Mouse (Mus musculus) megakaryocyte, embryonic 14.5 days (primary cell): Measurements from ENCODE around the gene Dusp12. TPM values are rescaled to one million over a fixed set of nuclear protein-coding genes. Genes with fewer than 3 reads are reported as not detected.

Experiments
- H3K27me3 ChIP-seq: replicated peaks from 2 replicates; pipeline ENCODE3; 2012; ENCODE audit warnings: inconsistent platforms
- H3K36me3 ChIP-seq: replicated peaks from 2 replicates; pipeline ENCODE3; 2012; ENCODE audit warnings: low read length, inconsistent platforms, mixed read lengths
- H3K4me1 ChIP-seq: 2 replicates; pipeline ENCODE4 v1.6.1; 2012; ENCODE audit warnings: inconsistent platforms
- H3K4me3 ChIP-seq: replicated peaks from 2 replicates; pipeline ENCODE3; 2012; ENCODE audit warnings: moderate library complexity, mild to moderate bottlenecking, inconsistent platforms
- H3K9me3 ChIP-seq: 2 replicates; pipeline ENCODE4 v1.6.1; 2012; ENCODE audit warnings: inconsistent platforms
- FLI1 ChIP-seq: IDR thresholded peaks from 2 replicates; pipeline ENCODE4 v1.6.1; 2012; ENCODE audit warnings: low read length, inconsistent platforms, mixed read lengths
- GATA1 ChIP-seq: IDR thresholded peaks from 3 replicates; pipeline ENCODE4 v1.6.1; 2012; ENCODE audit warnings: mixed read lengths, low read length, inconsistent platforms, borderline replicate concordance
- polyA plus RNA-seq: library from polyadenylated mRNA; stranded (reverse); fragments of >175 nt; gene quantifications from 2 replicates; pipeline ENCODE4 v1.2.3, GENCODE M21; 2012; ENCODE audit warnings: low replicate concordance; ENCODE audit not compliant: insufficient read depth

Dusp12 gene
- polyA plus RNA-seq, 1 experiment, result 7.6 TPM

DNA sequence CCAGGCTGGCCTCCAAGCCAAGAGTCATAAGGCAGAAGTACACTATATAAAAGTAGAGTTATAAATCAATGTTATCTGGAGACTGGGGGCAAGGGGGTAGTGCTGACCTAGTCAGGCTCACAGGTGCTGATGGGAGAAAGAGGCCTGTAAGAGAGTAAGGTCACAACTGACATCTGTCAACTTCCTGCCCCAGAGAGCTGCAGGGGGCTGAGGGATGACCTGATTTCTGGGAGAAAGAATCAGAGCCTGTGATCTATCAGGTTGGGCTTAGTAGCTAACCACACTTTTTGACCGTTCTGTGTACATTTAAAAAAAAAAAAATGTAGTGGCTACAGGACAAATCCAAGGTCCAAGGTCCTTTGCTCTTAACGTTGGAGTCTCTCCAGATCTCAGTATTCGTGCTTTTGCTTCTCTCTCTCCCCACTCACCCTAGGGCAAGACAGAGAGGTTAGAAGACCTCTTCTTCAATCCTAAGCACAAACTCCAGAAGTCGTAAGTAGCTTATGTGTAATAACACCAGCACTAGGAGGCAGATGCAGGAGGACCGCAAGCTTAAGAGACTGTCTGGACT lies 2.3 kb downstream of the Dusp12 start:
- Histone ChIP-seq H3K4me3 (no peak overlapping the region), H3K27me3 (no peaks in the 10 kb centered on the region), H3K36me3 (peaks cover 32% of the 10 kb centered on the region), H3K4me1 (peaks cover 11% of the 10 kb centered on the region), H3K9me3 (0 out of 2 replicates have a peak, but pooled peaks cover under 1% of the 10 kb centered on the region)
- TF ChIP-seq FLI1 (no peak), GATA1 (no peak)

DNA sequence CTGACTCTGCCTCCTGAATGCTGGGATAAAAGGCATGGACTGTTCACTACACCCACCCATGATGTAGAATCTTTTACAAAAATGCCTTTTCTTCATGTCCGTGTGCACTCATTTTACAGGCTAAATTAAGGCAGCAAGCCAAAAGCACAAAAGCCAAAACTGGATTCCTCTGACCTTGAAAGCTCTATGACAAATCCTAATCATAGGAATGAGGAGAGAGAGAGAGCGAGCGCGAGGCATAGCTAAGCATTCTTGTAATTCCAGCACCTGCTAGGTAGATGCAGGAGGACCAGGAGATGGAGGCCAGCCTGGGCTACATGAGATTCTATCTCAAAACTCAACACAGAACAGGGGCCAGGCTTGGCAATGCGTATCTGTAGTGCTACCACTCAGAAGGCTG lies 8.4 kb downstream of the Dusp12 start:
- Histone ChIP-seq H3K9me3 (no peaks in the 10 kb centered on the region), H3K27me3 (no peaks in the 10 kb centered on the region), H3K36me3 (peaks cover 70% of the 10 kb centered on the region), H3K4me3 (no peak overlapping the region), H3K4me1 (peaks cover 6% of the 10 kb centered on the region; the same call in 1 of the 2 replicates)
- TF ChIP-seq GATA1 (no peak), FLI1 (no peak)

DNA sequence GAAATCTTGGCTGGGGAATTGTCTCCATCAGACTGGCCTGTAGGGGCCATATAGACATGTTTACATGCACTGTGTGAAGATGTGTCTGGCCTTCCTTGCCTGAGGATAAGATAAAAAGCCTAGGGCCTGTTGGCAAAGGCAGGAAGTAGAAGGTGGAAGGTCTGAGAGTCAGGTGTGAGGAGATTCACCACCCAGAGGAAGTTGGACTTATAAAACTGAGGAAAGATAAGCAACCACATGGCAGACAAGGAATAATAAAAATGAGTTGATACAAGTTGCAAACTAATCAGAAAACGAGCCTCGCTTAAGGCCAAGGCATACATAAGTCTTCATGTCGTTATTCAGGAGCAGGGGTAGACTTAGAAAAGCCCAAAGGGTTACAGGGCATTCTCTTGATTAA lies 9.7 kb downstream of the Dusp12 start:
- H3K4me3 ChIP-seq, result no peak overlapping the region
- H3K36me3 ChIP-seq, result peaks cover 68% of the 10 kb centered on the region
- H3K27me3 ChIP-seq, result no peaks in the 10 kb centered on the region
- no peaks in the 10 kb centered on the region for H3K9me3 ChIP-seq
- TF ChIP-seq FLI1 (no peak), GATA1 (no peak)
- peaks cover 10% of the 10 kb centered on the region; the same call in 1 of the 2 replicates for H3K4me1 ChIP-seq

DNA sequence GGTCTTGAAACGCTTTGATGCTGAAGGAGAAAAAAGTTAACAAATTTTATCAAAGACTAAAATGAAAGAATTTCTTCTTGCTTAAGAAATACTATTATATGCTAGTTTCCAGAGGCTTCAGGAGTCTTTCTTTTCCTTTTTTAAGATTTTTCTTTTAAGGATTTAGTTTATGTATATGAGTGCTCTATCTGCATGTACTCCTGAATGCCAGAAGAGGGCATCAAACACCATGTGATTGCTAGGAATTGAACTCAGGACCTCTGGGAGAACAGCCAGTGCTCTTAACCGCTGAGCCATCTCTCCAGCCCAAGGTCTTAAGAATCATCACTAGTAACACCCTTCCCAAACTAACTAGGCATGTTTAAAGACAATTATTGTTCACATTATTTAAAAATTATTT lies 13.4 kb downstream of the Dusp12 start:
- H3K36me3 ChIP-seq, result peaks cover 46% of the 10 kb centered on the region
- H3K27me3 ChIP-seq, result no peaks in the 10 kb centered on the region
- H3K9me3 ChIP-seq, result no peaks in the 10 kb centered on the region
- peaks cover 18% of the 10 kb centered on the region for H3K4me1 ChIP-seq
- TF ChIP-seq FLI1 (no peak), GATA1 (no peak)
- H3K4me3 ChIP-seq, result no peak overlapping the region

DNA sequence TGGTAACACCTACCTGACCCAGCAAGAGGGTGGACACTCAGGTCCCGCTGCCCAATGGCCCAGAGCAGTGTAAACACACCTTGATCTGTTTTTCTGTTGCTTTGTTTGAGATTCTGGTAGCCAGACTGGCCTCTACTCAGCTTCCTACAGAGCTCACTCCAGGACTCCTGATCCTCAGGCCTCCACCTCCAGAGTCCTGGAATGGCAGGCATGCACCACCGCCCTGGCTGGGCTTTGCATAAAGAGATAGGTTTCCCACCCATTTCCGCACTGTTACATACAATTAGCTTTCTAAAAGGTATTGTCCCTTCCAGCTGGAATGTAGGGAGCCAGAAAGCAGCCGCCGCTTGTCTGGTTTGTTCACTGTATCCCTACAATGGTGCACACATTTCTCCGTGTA lies 13.9 kb downstream of the Dusp12 start:
- Histone ChIP-seq H3K27me3 (no peaks in the 10 kb centered on the region), H3K4me3 (no peak overlapping the region), H3K4me1 (peaks cover 18% of the 10 kb centered on the region), H3K9me3 (no peaks in the 10 kb centered on the region), H3K36me3 (peaks cover 43% of the 10 kb centered on the region)
- no peak for TF ChIP-seq FLI1
- no peak for TF ChIP-seq GATA1

DNA sequence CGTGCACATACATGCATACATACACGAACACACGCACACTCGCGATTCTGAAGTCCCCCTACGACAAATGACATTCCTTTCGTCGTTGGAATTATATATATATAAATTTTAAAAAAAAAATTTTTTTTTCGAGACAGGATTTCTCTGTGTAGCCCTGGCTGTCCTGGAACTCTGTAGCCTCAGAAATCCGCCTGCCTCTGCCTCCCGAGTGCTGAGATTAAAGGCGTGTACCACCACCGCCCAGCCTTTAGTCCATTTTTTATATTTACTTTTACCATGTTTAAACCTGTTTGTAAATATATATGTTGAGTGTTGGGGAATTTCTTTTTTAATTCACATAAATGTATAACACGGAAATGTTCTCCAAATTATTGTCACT lies 16.4 kb downstream of the Dusp12 start:
- no peaks in the 10 kb centered on the region for H3K9me3 ChIP-seq
- peaks cover 26% of the 10 kb centered on the region for H3K36me3 ChIP-seq
- no peak for TF ChIP-seq FLI1
- no peak for TF ChIP-seq GATA1
- no peaks in the 10 kb centered on the region for H3K27me3 ChIP-seq
- peak overlapping the region; percentile 95 for H3K4me3 ChIP-seq
- H3K4me1 ChIP-seq, result peaks cover 30% of the 10 kb centered on the region

DNA sequence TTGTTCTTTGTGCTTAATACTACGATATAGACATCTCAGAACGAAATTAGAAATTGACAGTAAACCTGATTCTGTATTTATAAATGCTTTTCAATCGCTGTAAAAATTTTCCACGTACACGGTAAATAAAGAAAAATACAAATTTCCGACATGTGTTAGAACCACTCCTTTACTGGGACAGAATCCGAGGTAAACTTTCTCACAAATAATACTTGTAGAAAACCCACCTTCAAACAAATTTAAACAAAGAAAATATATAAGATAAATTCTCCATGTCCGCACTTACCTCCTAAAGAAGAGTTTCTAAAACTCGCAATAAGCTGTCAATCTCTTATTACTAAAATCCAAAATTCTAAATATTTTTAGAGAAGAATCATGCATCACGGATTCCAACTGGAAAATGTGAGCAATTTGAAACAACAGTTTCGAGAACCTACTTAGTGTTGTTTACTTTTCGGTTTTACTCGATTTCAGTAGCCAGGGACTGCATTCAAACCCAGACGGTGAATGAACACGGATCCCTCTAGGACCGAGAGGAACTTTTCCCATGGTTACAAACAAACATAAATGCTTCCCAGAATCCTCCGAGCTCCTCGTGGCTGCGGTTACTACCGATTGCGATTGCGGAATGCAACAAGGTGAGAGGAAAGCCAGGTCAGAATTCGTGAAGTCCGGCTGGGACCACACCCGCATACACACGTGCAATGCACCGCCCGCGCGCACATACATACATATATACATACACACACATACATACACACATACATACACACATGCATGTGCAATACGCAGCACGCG lies 17.0 kb downstream of the Dusp12 start:
- peak overlapping the region; percentile 95 for H3K4me3 ChIP-seq
- TF ChIP-seq FLI1 (no peak), GATA1 (no peak)
- H3K9me3 ChIP-seq, result no peaks in the 10 kb centered on the region
- H3K4me1 ChIP-seq, result peaks cover 36% of the 10 kb centered on the region
- H3K36me3 ChIP-seq, result peaks cover 23% of the 10 kb centered on the region
- no peaks in the 10 kb centered on the region for H3K27me3 ChIP-seq

DNA sequence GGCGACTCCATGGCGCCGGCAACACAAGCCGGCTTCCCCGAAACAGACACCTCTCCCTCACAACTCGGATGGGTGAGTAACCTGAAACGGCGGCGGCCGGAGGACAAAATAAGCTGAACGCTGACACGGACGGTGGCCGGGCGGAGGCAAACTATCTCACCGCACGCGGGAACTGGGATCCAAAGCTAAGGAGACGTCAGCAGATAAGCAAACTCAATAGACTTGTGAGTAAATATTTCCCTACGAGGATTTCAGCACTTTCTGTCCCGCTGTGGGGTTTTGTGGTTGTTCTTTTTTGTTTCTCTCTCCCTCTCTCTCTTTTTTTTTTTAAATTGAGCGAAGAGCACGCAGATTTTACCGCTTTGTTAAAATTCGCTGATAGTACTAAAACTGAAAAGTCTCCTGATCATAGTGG lies 17.6 kb downstream of the Dusp12 start, which contains the start of gene Atf6:
Gene Atf6 (minus strand): TSS at position 81 of the 415 bp plus-strand sequence.
- TF ChIP-seq FLI1 (no peak), GATA1 (no peak)
- H3K4me1 ChIP-seq, result peaks cover 42% of the 10 kb centered on the region
- H3K36me3 ChIP-seq, result peaks cover 22% of the 10 kb centered on the region
- no peaks in the 10 kb centered on the region for H3K27me3 ChIP-seq
- no peaks in the 10 kb centered on the region for H3K9me3 ChIP-seq
- peak within 1 kb of the TSS; percentile 95 for H3K4me3 ChIP-seq

DNA sequence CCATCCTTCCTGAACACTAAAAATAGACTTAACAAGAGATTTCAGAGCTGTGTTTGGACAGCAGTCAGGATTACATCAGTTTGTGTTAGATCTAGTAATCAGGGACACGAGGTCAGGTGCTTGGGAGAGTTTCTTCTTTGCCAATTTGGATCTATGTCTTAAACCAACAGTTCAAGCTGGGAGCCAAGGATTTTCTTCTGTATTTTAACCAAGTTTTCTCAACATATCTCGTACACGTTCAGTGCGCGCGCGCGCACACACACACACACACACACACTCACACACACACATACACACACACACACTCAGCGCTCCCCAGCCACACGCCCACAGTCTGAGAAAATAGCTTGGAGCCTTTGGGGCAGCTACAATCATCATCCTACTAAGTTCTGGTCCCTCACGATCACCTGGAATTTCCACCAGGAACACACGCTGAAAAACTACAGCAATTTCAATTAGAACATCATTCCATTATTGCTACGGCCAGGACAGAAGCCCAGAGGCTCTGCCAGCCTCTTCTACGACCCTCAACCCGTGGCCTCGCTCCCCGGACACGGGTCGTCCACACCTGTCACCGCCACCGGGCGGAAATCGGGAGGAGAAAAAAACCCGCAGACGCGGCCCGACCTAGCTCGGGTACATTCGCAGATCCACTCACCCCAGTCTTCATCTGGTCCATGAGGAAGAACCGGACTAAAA lies 18.2 kb downstream of the Dusp12 start:
- TF ChIP-seq GATA1 (no peak), FLI1 (no peak)
- no peaks in the 10 kb centered on the region for H3K27me3 ChIP-seq
- peak overlapping the region; percentile 95 for H3K4me3 ChIP-seq
- H3K9me3 ChIP-seq, result no peaks in the 10 kb centered on the region
- peaks cover 22% of the 10 kb centered on the region for H3K36me3 ChIP-seq
- peaks cover 47% of the 10 kb centered on the region for H3K4me1 ChIP-seq

DNA sequence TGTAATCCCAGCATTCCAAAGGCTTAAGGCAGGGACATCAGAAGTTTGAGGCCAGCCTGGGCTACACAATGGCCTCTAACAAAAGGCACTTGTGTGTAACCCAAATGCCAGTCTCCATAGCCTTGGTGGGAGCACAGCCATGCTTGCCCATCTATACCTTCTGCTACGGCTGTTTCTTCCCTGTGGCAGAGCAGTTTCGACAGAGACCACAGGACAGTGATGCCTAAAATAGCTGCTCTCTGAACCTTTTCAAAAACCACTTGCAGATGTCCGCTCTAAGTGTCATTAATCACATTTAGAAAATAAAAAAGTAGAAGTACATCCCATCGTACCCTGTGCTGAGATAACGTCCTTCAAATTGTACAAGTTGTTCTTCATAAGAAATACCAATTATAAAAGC lies 19.9 kb downstream of the Dusp12 start:
- TF ChIP-seq GATA1 (no peak), FLI1 (no peak)
- no peaks in the 10 kb centered on the region for H3K9me3 ChIP-seq
- peaks cover 61% of the 10 kb centered on the region for H3K4me1 ChIP-seq
- H3K27me3 ChIP-seq, result no peaks in the 10 kb centered on the region
- peaks cover 27% of the 10 kb centered on the region for H3K36me3 ChIP-seq
- peak overlapping the region; percentile 95 for H3K4me3 ChIP-seq
